Mouse (Mus musculus): Measurements from ENCODE around the gene Slc17a5. TPM values are rescaled to one million over a fixed set of nuclear protein-coding genes. Genes with fewer than 3 reads are reported as not detected.

Slc17a5 gene
- total and polyA plus RNA-seq, 2 experiments: 10.9 to 16.4 TPM

GRCm38 (mm10) chr9:78579644-78580396, 8.0 kb downstream of the Slc17a5 start:
- Histone ChIP-seq H3K27ac (replicated peaks; ENCODE audit: insufficient read depth, low read depth, low read length) (no peak overlapping the region), H3K9ac (ENCODE audit: low read depth, low read length) (no peak overlapping the region), H3K36me3 (ENCODE audit: control insufficient read depth, insufficient read depth, low read length) (peaks cover 17% of the 10 kb centered on the region), H3K79me2 (ENCODE audit: control insufficient read depth, insufficient read depth, low read length) (no peaks in the 10 kb centered on the region), H3K4me1 (ENCODE audit: control insufficient read depth, insufficient read depth, low read length) (no peaks in the 10 kb centered on the region), H3K4me3 (ENCODE audit: insufficient read depth, low read depth, low read length) (no peak overlapping the region), H3K27me3 (ENCODE audit: control insufficient read depth, insufficient read depth, low read length) (no peaks in the 10 kb centered on the region)
- no peak for TF ChIP-seq CTCF (IDR thresholded peaks at IDR 0.05; ENCODE audit: low read depth, low read length)
- TF ChIP-seq POLR2A (IDR thresholded peaks at IDR 0.05; ENCODE audit: extremely low read depth, insufficient read depth, low read length): no peak
- 73% methylated on average over 10 of the region's 10 CpGs for WGBS
- no peak for DNase-seq (ENCODE audit: extremely low read depth, low read depth, low spot score)

- H3K27ac ChIP-seq (replicated peaks; ENCODE audit: insufficient read depth, low read depth, low read length): no peak overlapping the region
- H3K79me2 ChIP-seq (ENCODE audit: control insufficient read depth, insufficient read depth, low read length): no peaks in the 10 kb centered on the region
- peaks cover 21% of the 10 kb centered on the region for H3K36me3 ChIP-seq (ENCODE audit: control insufficient read depth, insufficient read depth, low read length)
- DNase-seq (ENCODE audit: extremely low read depth, low read depth, low spot score): no peak
- H3K27me3 ChIP-seq (ENCODE audit: control insufficient read depth, insufficient read depth, low read length): no peaks in the 10 kb centered on the region
- H3K4me1 ChIP-seq (ENCODE audit: control insufficient read depth, insufficient read depth, low read length): no peaks in the 10 kb centered on the region
- 88% methylated on average over 7 of the region's 7 CpGs for WGBS
- H3K9ac ChIP-seq (ENCODE audit: low read depth, low read length): no peak overlapping the region
- no peak overlapping the region for H3K4me3 ChIP-seq (ENCODE audit: insufficient read depth, low read depth, low read length)
- no peak for TF ChIP-seq CTCF (IDR thresholded peaks at IDR 0.05; ENCODE audit: low read depth, low read length)
- no peak for TF ChIP-seq POLR2A (IDR thresholded peaks at IDR 0.05; ENCODE audit: extremely low read depth, insufficient read depth, low read length)
These were observed 9.0 kb downstream of the Slc17a5 start for GRCm38 (mm10) chr9:78578824-78579223.

GRCm38 (mm10) chr9:78576466-78576865, 11.4 kb downstream of the Slc17a5 start:
- Histone ChIP-seq H3K4me1 (ENCODE audit: control insufficient read depth, insufficient read depth, low read length) (no peaks in the 10 kb centered on the region), H3K9ac (ENCODE audit: low read depth, low read length) (no peak overlapping the region), H3K27ac (replicated peaks; ENCODE audit: insufficient read depth, low read depth, low read length) (no peak overlapping the region), H3K79me2 (ENCODE audit: control insufficient read depth, insufficient read depth, low read length) (no peaks in the 10 kb centered on the region), H3K4me3 (ENCODE audit: insufficient read depth, low read depth, low read length) (no peak overlapping the region), H3K36me3 (ENCODE audit: control insufficient read depth, insufficient read depth, low read length) (peaks cover 26% of the 10 kb centered on the region), H3K27me3 (ENCODE audit: control insufficient read depth, insufficient read depth, low read length) (no peaks in the 10 kb centered on the region)
- no peak for DNase-seq (ENCODE audit: extremely low read depth, low read depth, low spot score)
- WGBS: 91% methylated on average over 5 of the region's 5 CpGs
- no peak for TF ChIP-seq CTCF (IDR thresholded peaks at IDR 0.05; ENCODE audit: low read depth, low read length)
- no peak for TF ChIP-seq POLR2A (IDR thresholded peaks at IDR 0.05; ENCODE audit: extremely low read depth, insufficient read depth, low read length)

- Histone ChIP-seq H3K79me2 (ENCODE audit: control insufficient read depth, insufficient read depth, low read length) (no peaks in the 10 kb centered on the region), H3K4me3 (ENCODE audit: insufficient read depth, low read depth, low read length) (no peak overlapping the region), H3K27me3 (ENCODE audit: control insufficient read depth, insufficient read depth, low read length) (no peaks in the 10 kb centered on the region), H3K9ac (ENCODE audit: low read depth, low read length) (no peak overlapping the region), H3K27ac (replicated peaks; ENCODE audit: insufficient read depth, low read depth, low read length) (no peak overlapping the region), H3K36me3 (ENCODE audit: control insufficient read depth, insufficient read depth, low read length) (peaks cover 23% of the 10 kb centered on the region), H3K4me1 (ENCODE audit: control insufficient read depth, insufficient read depth, low read length) (no peaks in the 10 kb centered on the region)
- DNase-seq (ENCODE audit: extremely low read depth, low read depth, low spot score): no peak
- 98% methylated on average over 9 of the region's 9 CpGs for WGBS
- no peak for TF ChIP-seq CTCF (IDR thresholded peaks at IDR 0.05; ENCODE audit: low read depth, low read length)
These were observed 17.9 kb downstream of the Slc17a5 start for GRCm38 (mm10) chr9:78569934-78570333.

- no peaks in the 10 kb centered on the region for H3K79me2 ChIP-seq (ENCODE audit: control insufficient read depth, insufficient read depth, low read length)
- 88% methylated on average over 4 of the region's 4 CpGs for WGBS
- no peak overlapping the region for H3K27ac ChIP-seq (replicated peaks; ENCODE audit: insufficient read depth, low read depth, low read length)
- no peak overlapping the region for H3K9ac ChIP-seq (ENCODE audit: low read depth, low read length)
- peaks cover 14% of the 10 kb centered on the region; the same call in 1 of the 2 replicates for H3K36me3 ChIP-seq (ENCODE audit: control insufficient read depth, insufficient read depth, low read length)
- TF ChIP-seq CTCF (IDR thresholded peaks at IDR 0.05; ENCODE audit: low read depth, low read length): no peak
- no peak for TF ChIP-seq POLR2A (IDR thresholded peaks at IDR 0.05; ENCODE audit: extremely low read depth, insufficient read depth, low read length)
- H3K4me3 ChIP-seq (ENCODE audit: insufficient read depth, low read depth, low read length): no peak overlapping the region
- DNase-seq (ENCODE audit: extremely low read depth, low read depth, low spot score): no peak
- H3K27me3 ChIP-seq (ENCODE audit: control insufficient read depth, insufficient read depth, low read length): no peaks in the 10 kb centered on the region
- H3K4me1 ChIP-seq (ENCODE audit: control insufficient read depth, insufficient read depth, low read length): no peaks in the 10 kb centered on the region
These were observed 28.4 kb downstream of the Slc17a5 start for GRCm38 (mm10) chr9:78559479-78559878.

GRCm38 (mm10) chr9:78558586-78559214, 29.1 kb downstream of the Slc17a5 start:
- DNase-seq (ENCODE audit: extremely low read depth, low read depth, low spot score): no peak
- TF ChIP-seq CTCF (IDR thresholded peaks at IDR 0.05; ENCODE audit: low read depth, low read length) (no peak), POLR2A (IDR thresholded peaks at IDR 0.05; ENCODE audit: extremely low read depth, insufficient read depth, low read length) (no peak)
- no peaks in the 10 kb centered on the region for H3K79me2 ChIP-seq (ENCODE audit: control insufficient read depth, insufficient read depth, low read length)
- H3K9ac ChIP-seq (ENCODE audit: low read depth, low read length): no peak overlapping the region
- H3K4me1 ChIP-seq (ENCODE audit: control insufficient read depth, insufficient read depth, low read length): no peaks in the 10 kb centered on the region
- WGBS: 72% methylated on average over 8 of the region's 8 CpGs
- no peak overlapping the region for H3K27ac ChIP-seq (replicated peaks; ENCODE audit: insufficient read depth, low read depth, low read length)
- H3K36me3 ChIP-seq (ENCODE audit: control insufficient read depth, insufficient read depth, low read length): peaks cover 14% of the 10 kb centered on the region; the same call in 1 of the 2 replicates
- H3K4me3 ChIP-seq (ENCODE audit: insufficient read depth, low read depth, low read length): no peak overlapping the region
- H3K27me3 ChIP-seq (ENCODE audit: control insufficient read depth, insufficient read depth, low read length): no peaks in the 10 kb centered on the region
